Mouse (Mus musculus) bone marrow macrophage, adult 2 months (primary cell): ENCODE results near the gene Mob3c.

Source experiments
- CTCF ChIP-seq: IDR thresholded peaks from 2 replicates; pipeline ENCODE4 v1.5.1; 2012; ENCODE audit warnings: low read depth, mild to moderate bottlenecking, low read length, moderate library complexity
- POLR2A ChIP-seq: IDR thresholded peaks from 2 replicates; pipeline ENCODE4 v1.6.1; 2012; ENCODE audit warnings: mild to moderate bottlenecking, low read depth, low read length, borderline replicate concordance

- TF ChIP-seq CTCF, result no peak
- TF ChIP-seq POLR2A, result no peak
Observed at GRCm38 (mm10) chr4:115815606-115816005, 12.3 kb upstream of the Mob3c start.
